Comparison of ENCODE assay signal across 13 mouse cellular contexts in the genomic region with DNA sequence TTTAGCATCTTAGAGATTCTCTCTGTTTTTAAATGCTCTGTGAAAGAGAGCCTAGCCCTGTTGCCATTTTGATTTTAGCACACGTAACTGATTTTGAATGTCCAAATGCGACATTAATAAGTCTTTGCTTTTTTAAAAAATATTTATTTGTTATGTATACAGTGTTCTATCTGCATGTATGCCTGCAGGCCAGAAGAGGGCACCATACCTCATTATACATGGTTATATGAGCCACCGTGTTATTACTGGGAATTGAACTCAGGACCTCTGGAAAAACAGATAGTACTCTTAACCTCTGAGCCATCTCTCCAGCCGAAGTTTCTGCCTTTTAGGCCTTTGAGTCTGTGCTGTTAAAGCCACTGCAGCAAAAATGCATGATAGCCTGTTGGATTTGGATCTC. TPM values are rescaled to one million over a fixed set of nuclear protein-coding genes. Genes with fewer than 3 reads are reported as not detected.
DNase-seq lines count a peak whose midpoint lies in the region; ATAC-seq and TF ChIP-seq lines count a peak whose summit lies in the region.
"Had no signal": no experiment of that assay in that cellular context is flagged by ENCODE, and none has a peak within 500 bp of the region (broad histone marks: within the 10 kb centered on the region; RNA-seq: fewer than 3 reads in every experiment).

No protein-coding gene starts in this region.

- ATAC-seq in intestine, postnatal 0 days: no peak
- no peak for ATAC-seq in intestine, embryonic 15.5 days
- no peak for ATAC-seq in Patski
- ATAC-seq: hindbrain, embryonic 16.5 days had no signal

- no peak overlapping the region for H3K4me2 ChIP-seq in intestine, postnatal 0 days (replicated peaks; ENCODE audit: low read depth)
- H3K4me2 ChIP-seq in intestine, embryonic 15.5 days (replicated peaks): no peak overlapping the region
- H3K4me2 ChIP-seq: heart, embryonic 12.5 days had no signal

- H3K9me3 ChIP-seq in intestine, postnatal 0 days (ENCODE audit: control insufficient read depth): no peaks in the 10 kb centered on the region
- H3K9me3 ChIP-seq in intestine, embryonic 15.5 days: no peaks in the 10 kb centered on the region
- H3K9me3 ChIP-seq: heart, embryonic 12.5 days; megakaryocyte, embryonic 14.5 days had no signal

- peak; percentile 10 for DNase-seq in thymus, postnatal 14 days
- DNase-seq in thymus, postnatal 25 days: no peak
- DNase-seq in Patski (ENCODE audit: low read depth, low spot score): no peak
- peak; percentile 37 for DNase-seq in splenic B cell, adult 2 months (ENCODE audit: low read depth, low spot score)
- no peak for DNase-seq in layer of hippocampus, adult 18-20 months (ENCODE audit: low spot score in 2 of 2)
- DNase-seq in spleen, postnatal 36 days (ENCODE audit: low spot score in 2 of 2): no peak
- DNase-seq: cerebellum, adult 18-20 months; kidney, postnatal 14 days had no signal

- POLR2A ChIA-PET in Patski (lab: Charles Lee): interaction anchor here (0.5 kb wide), 1 partner anchor 59 kb away, joined by 8 read pairs; no protein-coding TSS in a partner anchor

- H3K27ac ChIP-seq in intestine, postnatal 0 days (ENCODE audit: low read depth, low read length): no peak overlapping the region
- no peak overlapping the region for H3K27ac ChIP-seq in intestine, embryonic 15.5 days

- H3K27me3 ChIP-seq in intestine, postnatal 0 days (replicated peaks; ENCODE audit: control insufficient read depth, insufficient read depth, low read length): no peaks in the 10 kb centered on the region
- no peaks in the 10 kb centered on the region for H3K27me3 ChIP-seq in intestine, embryonic 15.5 days (replicated peaks)
- H3K27me3 ChIP-seq in Patski: no peaks in the 10 kb centered on the region
- no peaks in the 10 kb centered on the region for H3K27me3 ChIP-seq in splenic B cell, adult 2 months (ENCODE audit: control insufficient read depth, insufficient read depth, low read length, poor library complexity, severe bottlenecking)
- H3K27me3 ChIP-seq: heart, embryonic 12.5 days; megakaryocyte, embryonic 14.5 days had no signal

- no peak overlapping the region for H3K9ac ChIP-seq in intestine, postnatal 0 days (ENCODE audit: low read depth, low read length)
- H3K9ac ChIP-seq in intestine, embryonic 15.5 days: no peak overlapping the region
- H3K9ac ChIP-seq: heart, embryonic 12.5 days had no signal

- 89% methylated on average over 4 of the region's 4 CpGs for WGBS in intestine, postnatal 0 days
- WGBS in intestine, embryonic 15.5 days: 87% methylated on average over 4 of the region's 4 CpGs

- peaks cover 45% of the 10 kb centered on the region for H3K36me3 ChIP-seq in intestine, postnatal 0 days (ENCODE audit: control insufficient read depth, insufficient read depth)
- no peaks in the 10 kb centered on the region for H3K36me3 ChIP-seq in intestine, embryonic 15.5 days
- peaks cover 8% of the 10 kb centered on the region for H3K36me3 ChIP-seq in splenic B cell, adult 2 months (ENCODE audit: control insufficient read depth, insufficient read depth, low read length, poor library complexity, severe bottlenecking)

- peak; percentile 54 for TF ChIP-seq CTCF in intestine, postnatal 0 days (IDR thresholded peaks at IDR 0.05; ENCODE audit: low read depth)
- peak; percentile 61 for TF ChIP-seq CTCF in Patski (IDR thresholded peaks at IDR 0.05)

- CTCF ChIA-PET in Patski (lab: Charles Lee): interaction anchor here (2.0 kb wide), 1 partner anchor 12 kb away, joined by 8 read pairs; no protein-coding TSS in a partner anchor

- H3K4me1 ChIP-seq in intestine, postnatal 0 days (replicated peaks; ENCODE audit: control insufficient read depth, insufficient read depth, low read length): no peaks in the 10 kb centered on the region
- H3K4me1 ChIP-seq in intestine, embryonic 15.5 days (replicated peaks): no peaks in the 10 kb centered on the region
- H3K4me1 ChIP-seq: heart, embryonic 12.5 days had no signal

- H3K4me3 ChIP-seq in intestine, postnatal 0 days (ENCODE audit: low read depth, low read length): no peak overlapping the region
- H3K4me3 ChIP-seq in intestine, embryonic 15.5 days (replicated peaks): no peak overlapping the region
- H3K4me3 ChIP-seq: heart, embryonic 12.5 days; megakaryocyte, embryonic 14.5 days had no signal

- in situ Hi-C loops in Patski (cut with MboI; ENCODE audit: low pct_unique_long_range_greater_than_20kb): no loop called here

RNA-seq across cellular contexts. Expression of gene Ubn2, which starts 35.8 kb away (rescaled TPM):
- 6.9 and 10.2 TPM in 2 replicates for polyA plus RNA-seq in intestine, postnatal 0 days (2015; fragmentation: Nextera tagmentation; extraction: Ambion mirVana)
- polyA plus RNA-seq in intestine, embryonic 15.5 days (2015; fragmentation: Nextera tagmentation; extraction: Ambion mirVana): 9.5 and 11.7 TPM in 2 replicates
- 10.6 TPM for polyA plus RNA-seq in Patski (2021)
- 10 to 100 TPM; 44.6 to 45.8 TPM for total RNA-seq in layer of hippocampus, adult 18-20 months (2021)

Comparison
In these comparisons a context has a peak if more than half of its experiments do, and no peak if none do; other contexts are left out.
1. DNase-seq: peak in thymus, postnatal 14 days (single experiment) and splenic B cell, adult 2 months (single experiment); none in thymus, postnatal 25 days (single experiment), Patski (single experiment), layer of hippocampus, adult 18-20 months (0 of 2) and spleen, postnatal 36 days (0 of 2).